Mouse (Mus musculus): ENCODE measurements around the gene Usp29. TPM values are rescaled to one million over a fixed set of nuclear protein-coding genes. Genes with fewer than 3 reads are reported as not detected.

Usp29 gene
- polyA plus RNA-seq, 1 experiment, result not detected

DNA sequence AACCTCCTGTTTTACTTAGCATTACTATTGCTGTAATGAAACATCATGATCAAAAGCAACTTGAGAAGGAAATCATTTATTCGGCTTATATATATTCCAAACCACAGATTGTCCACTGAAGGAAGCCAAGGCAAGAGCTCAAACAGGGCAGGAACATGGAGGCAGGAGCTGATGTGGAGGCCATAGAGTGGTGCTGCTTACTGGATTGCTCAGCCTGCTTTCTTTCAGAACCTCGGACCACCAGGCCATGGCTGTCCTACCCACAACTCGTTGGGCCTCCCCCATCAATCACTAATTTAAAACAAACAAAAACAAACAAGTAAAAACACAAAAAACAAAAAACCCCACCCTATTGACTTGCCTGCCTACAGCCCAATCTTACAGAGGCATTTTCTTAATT lies 119.9 kb downstream of the Usp29 start:
- no peak overlapping the region for H3K4me3 ChIP-seq (ENCODE audit: insufficient read depth, low read depth, low read length)
- peaks cover 8% of the 10 kb centered on the region for H3K4me1 ChIP-seq (ENCODE audit: control insufficient read depth, insufficient read depth, low read length)
- TF ChIP-seq POLR2A (IDR thresholded peaks at IDR 0.05; ENCODE audit: insufficient read depth, low read depth, low read length) (no peak), CTCF (IDR thresholded peaks at IDR 0.05; ENCODE audit: insufficient read depth, low read depth, low read length) (no peak)
- H3K27ac ChIP-seq (ENCODE audit: insufficient read depth, low read depth, low read length), result no peak overlapping the region
- 89% methylated on average over 3 of the region's 3 CpGs for WGBS

DNA sequence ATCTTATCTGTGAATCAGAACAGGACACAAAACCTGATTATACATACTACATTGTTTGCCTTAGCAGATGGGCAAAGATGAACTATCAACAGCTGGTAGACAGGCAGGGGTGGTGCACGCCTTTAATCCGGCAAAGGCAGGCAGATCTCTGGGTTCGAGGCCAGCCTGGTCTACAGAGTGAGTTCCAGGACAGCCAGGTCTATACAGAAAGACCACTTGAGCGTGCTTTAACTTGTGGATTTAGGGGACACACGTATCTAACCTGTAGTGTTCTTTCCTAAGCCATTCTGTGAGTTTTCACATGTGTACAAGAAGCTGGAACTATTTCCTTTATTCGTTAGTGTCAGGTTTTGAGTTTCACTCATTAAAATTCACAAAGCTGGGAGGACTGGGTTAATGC lies 120.9 kb downstream of the Usp29 start:
- no peak overlapping the region for H3K4me3 ChIP-seq (ENCODE audit: insufficient read depth, low read depth, low read length)
- H3K4me1 ChIP-seq (ENCODE audit: control insufficient read depth, insufficient read depth, low read length), result peaks cover 8% of the 10 kb centered on the region
- no peak overlapping the region for H3K27ac ChIP-seq (ENCODE audit: insufficient read depth, low read depth, low read length)
- TF ChIP-seq POLR2A (IDR thresholded peaks at IDR 0.05; ENCODE audit: insufficient read depth, low read depth, low read length) (no peak), CTCF (IDR thresholded peaks at IDR 0.05; ENCODE audit: insufficient read depth, low read depth, low read length) (no peak)
- WGBS, result 71% methylated on average over 6 of the region's 6 CpGs

DNA sequence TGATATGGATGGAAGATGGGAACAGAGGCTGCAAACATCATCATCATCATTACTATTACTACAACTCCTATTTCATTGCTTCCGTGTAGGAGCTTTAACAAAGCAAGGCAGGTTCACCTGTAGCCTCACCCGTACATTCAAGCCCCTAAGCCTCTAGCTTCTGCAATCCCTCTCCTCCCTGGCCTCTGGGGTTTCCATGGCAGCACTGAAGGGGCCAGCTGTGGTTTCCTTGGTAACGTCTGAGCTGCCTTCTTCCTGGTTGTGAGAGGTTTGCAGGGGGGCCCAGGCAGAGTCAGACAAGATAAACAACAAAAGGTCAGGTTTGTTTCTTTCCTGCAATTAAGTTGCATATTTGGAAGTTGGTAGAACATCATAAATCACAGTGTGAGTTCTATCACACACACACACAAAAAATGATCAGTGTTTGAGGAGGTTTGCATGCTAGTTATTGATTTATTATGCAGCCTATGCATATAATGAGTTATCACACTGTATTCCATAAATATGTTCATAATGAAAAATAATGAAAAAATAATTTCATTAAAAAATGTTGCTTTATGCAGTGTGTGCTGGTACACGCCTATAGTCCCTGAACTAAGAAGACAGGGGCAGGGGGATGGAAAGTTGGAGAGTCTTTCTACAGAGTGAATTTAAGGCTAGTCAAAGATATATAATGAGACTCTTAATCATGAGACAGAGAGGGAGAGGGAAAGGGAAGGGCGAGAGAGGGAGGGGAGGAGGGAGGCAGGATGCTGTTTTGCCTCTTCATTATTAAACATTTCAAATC lies 121.5 kb downstream of the Usp29 start:
- Histone ChIP-seq H3K4me3 (ENCODE audit: insufficient read depth, low read depth, low read length) (no peak overlapping the region), H3K4me1 (ENCODE audit: control insufficient read depth, insufficient read depth, low read length) (peaks cover 8% of the 10 kb centered on the region), H3K27ac (ENCODE audit: insufficient read depth, low read depth, low read length) (0 out of 2 replicates have a peak overlapping the region, but pooled peaks have one; percentile 2)
- TF ChIP-seq CTCF (IDR thresholded peaks at IDR 0.05; ENCODE audit: insufficient read depth, low read depth, low read length) (no peak), POLR2A (IDR thresholded peaks at IDR 0.05; ENCODE audit: insufficient read depth, low read depth, low read length) (no peak)
- WGBS, result 31% methylated on average over 5 of the region's 5 CpGs

DNA sequence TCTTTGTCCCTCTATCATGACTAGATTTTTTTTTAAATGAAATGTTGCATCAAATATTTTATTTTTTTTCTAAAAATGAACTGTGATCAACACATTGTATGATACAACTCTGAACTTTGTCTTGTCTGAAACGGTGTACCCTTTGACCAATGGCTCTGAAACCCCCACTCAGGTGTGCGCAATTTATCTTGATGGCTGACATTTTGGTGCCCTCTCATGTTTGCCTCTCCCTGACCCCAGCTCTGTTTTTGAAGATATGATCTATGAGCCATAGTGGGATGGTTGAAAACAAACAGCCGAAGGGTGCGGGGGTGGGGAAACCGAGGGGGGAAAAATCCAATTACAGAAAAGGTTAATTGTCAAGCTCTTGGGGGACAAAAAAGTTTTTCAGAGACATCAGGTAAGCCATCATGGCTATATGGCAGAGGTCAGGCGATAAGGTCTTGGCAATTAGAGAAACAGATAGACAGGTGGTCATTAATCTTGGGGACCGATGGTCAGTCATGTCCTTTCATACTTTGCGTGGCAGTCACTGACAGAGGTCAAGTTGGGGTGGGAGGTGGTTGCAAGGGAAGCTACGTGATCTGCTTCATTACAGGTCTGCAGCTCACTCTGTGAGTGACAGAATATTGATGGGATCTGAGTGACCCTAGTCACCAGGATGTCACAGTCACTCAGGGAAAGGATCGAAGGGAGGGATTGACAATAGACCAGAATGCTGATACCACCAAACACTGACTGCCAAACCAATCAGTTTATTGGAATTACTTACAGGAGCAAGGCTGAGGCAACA lies 125.4 kb downstream of the Usp29 start:
- TF ChIP-seq POLR2A (IDR thresholded peaks at IDR 0.05; ENCODE audit: insufficient read depth, low read depth, low read length) (no peak), CTCF (IDR thresholded peaks at IDR 0.05; ENCODE audit: insufficient read depth, low read depth, low read length) (no peak)
- Histone ChIP-seq H3K27ac (ENCODE audit: insufficient read depth, low read depth, low read length) (no peak overlapping the region), H3K4me1 (ENCODE audit: control insufficient read depth, insufficient read depth, low read length) (peaks cover 12% of the 10 kb centered on the region), H3K4me3 (ENCODE audit: insufficient read depth, low read depth, low read length) (no peak overlapping the region)
- 92% methylated on average over 10 of the region's 10 CpGs for WGBS

DNA sequence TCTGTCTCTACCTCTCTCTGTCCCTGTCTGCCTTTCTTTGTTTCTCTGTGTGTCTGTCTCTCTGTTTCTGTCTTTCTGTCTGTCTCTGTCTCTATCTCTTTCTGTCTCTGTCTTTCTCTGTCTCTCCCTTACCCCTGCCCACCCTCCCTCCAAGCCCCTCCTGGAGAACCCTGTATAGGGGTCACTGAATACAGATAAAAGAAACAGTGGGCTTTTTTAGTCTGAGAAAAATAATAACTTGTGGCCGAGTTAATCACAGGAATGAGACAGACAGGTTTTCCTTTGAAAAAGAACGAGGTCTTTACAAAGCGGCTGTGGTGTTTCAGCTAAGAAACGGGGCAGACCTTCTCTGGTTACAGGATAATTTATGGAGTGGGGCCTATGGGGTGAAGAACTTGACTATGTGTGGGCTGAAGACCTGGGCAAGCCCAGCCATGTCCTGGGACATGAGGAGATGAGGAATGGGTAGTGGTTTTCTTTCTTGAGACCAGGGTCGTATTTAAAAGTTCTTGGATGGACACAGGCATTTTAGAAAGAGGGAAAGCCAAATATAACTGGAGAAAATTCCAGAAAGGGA lies 128.4 kb downstream of the Usp29 start:
- Histone ChIP-seq H3K4me3 (ENCODE audit: insufficient read depth, low read depth, low read length) (no peak overlapping the region), H3K27ac (ENCODE audit: insufficient read depth, low read depth, low read length) (no peak overlapping the region), H3K4me1 (ENCODE audit: control insufficient read depth, insufficient read depth, low read length) (peaks cover 9% of the 10 kb centered on the region)
- WGBS, result 56% methylated on average over 5 of the region's 5 CpGs
- TF ChIP-seq POLR2A (IDR thresholded peaks at IDR 0.05; ENCODE audit: insufficient read depth, low read depth, low read length), result no peak
- no peak for TF ChIP-seq CTCF (IDR thresholded peaks at IDR 0.05; ENCODE audit: insufficient read depth, low read depth, low read length)

DNA sequence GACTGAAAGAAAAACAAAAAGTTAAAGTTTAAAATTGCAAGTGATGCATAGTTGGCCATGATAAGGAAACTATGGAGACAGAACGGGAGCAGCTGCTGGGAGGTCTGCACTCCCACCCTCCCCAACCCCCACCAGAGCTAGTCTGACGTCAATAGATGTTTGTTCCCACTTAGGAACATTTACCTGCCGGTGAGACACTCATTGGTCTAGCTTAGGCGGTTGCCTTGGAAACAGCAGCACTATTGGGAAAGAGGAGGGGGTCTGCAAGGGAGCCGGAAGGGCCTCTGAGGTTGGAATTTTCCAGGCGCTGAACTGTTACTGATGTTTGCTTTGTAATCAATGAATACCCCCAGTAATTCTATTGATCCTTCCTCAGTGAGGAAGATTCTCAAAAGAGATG lies 130.3 kb downstream of the Usp29 start:
- no peak overlapping the region for H3K27ac ChIP-seq (ENCODE audit: insufficient read depth, low read depth, low read length)
- no peak overlapping the region for H3K4me3 ChIP-seq (ENCODE audit: insufficient read depth, low read depth, low read length)
- WGBS, result 11% methylated on average over 6 of the region's 6 CpGs
- TF ChIP-seq POLR2A (IDR thresholded peaks at IDR 0.05; ENCODE audit: insufficient read depth, low read depth, low read length) (no peak), CTCF (IDR thresholded peaks at IDR 0.05; ENCODE audit: insufficient read depth, low read depth, low read length) (no peak)
- peaks cover 9% of the 10 kb centered on the region for H3K4me1 ChIP-seq (ENCODE audit: control insufficient read depth, insufficient read depth, low read length)

DNA sequence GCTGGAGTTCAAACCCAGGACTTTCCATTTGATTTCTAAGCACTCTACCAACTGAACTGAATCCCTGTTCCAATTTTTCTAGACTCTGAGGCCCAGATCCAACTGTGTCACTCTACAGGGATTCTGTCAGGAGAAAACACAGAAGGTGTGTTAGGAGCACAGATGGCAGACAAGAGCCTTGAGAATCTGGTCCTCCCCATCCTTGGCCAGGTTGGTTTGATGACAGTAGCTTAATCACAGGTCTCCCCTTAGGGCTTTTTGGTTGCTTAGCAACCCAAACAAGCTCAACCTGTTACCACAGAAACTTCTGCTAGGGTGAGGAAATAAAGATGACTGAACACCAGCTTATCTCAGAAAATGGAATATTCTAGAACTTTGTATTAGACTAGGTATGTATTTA lies 136.0 kb downstream of the Usp29 start:
- H3K4me3 ChIP-seq (ENCODE audit: insufficient read depth, low read depth, low read length), result no peak overlapping the region
- TF ChIP-seq CTCF (IDR thresholded peaks at IDR 0.05; ENCODE audit: insufficient read depth, low read depth, low read length), result no peak
- TF ChIP-seq POLR2A (IDR thresholded peaks at IDR 0.05; ENCODE audit: insufficient read depth, low read depth, low read length), result no peak
- no peak overlapping the region for H3K27ac ChIP-seq (ENCODE audit: insufficient read depth, low read depth, low read length)

DNA sequence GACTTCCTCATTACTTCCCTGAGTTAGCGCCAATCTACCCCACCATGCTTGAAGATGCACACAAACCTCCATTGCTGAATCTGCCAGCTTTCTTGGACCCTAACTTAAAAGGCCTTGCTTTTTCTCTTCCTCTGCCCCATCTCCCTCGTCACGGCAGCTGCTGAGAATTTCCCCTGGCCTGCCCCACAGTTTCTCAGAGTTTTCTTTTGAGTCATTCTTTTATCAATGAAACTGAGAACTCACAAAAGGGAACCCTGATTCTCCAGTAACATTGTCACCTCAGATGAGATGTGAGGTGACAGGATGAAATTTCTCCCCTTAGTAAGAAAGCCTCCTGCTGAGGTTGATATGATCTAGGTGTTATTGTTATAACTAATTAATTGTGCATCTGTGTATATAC lies 138.5 kb downstream of the Usp29 start:
- WGBS, result 65% methylated on average over 3 of the region's 3 CpGs
- no peak for TF ChIP-seq CTCF (IDR thresholded peaks at IDR 0.05; ENCODE audit: insufficient read depth, low read depth, low read length)
- TF ChIP-seq POLR2A (IDR thresholded peaks at IDR 0.05; ENCODE audit: insufficient read depth, low read depth, low read length), result no peak
- peaks cover 2% of the 10 kb centered on the region; the same call in 1 of the 2 replicates for H3K4me1 ChIP-seq (ENCODE audit: control insufficient read depth, insufficient read depth, low read length)
- H3K4me3 ChIP-seq (ENCODE audit: insufficient read depth, low read depth, low read length), result no peak overlapping the region
- no peak overlapping the region for H3K27ac ChIP-seq (ENCODE audit: insufficient read depth, low read depth, low read length)

More for the DNA sequence above, 136.0 kb downstream of the Usp29 start:
- H3K4me1 ChIP-seq (ENCODE audit: control insufficient read depth, insufficient read depth, low read length), result peaks cover 4% of the 10 kb centered on the region

DNA sequence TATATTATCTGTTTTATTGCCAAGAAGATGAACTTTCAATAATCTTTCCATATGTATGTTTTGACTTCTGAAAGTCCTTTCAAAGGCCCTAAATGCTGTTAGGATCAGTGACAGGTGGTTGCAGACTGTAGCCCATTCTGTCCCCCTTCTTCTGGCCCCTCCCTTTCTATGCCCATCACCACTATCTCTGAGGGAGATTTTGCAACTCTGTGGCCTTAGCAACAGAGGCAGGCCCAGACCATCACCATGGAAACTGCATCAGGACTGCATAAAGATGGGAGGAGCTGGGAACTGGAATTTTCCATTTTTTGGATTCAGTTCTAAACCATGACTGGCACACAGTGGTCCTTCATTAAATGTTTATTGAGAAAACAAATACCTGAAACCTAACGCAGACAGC lies 139.2 kb downstream of the Usp29 start:
- TF ChIP-seq CTCF (IDR thresholded peaks at IDR 0.05; ENCODE audit: insufficient read depth, low read depth, low read length), result no peak
- TF ChIP-seq POLR2A (IDR thresholded peaks at IDR 0.05; ENCODE audit: insufficient read depth, low read depth, low read length), result no peak
- Histone ChIP-seq H3K4me3 (ENCODE audit: insufficient read depth, low read depth, low read length) (no peak overlapping the region), H3K4me1 (ENCODE audit: control insufficient read depth, insufficient read depth, low read length) (peaks cover 4% of the 10 kb centered on the region), H3K27ac (ENCODE audit: insufficient read depth, low read depth, low read length) (no peak overlapping the region; the same call in 1 of the 2 replicates)
- WGBS, result 48% methylated on average over 1 of the region's 1 CpGs
